Comparison of ENCODE assay signal across 18 mouse cellular contexts in genomic region chr16:92524651-92525050, GRCm38 (mm10). TPM values are rescaled to one million over a fixed set of nuclear protein-coding genes. Genes with fewer than 3 reads are reported as not detected.
"Had no signal": no experiment of that assay in that cellular context is flagged by ENCODE, and none has a peak within 500 bp of the region (broad histone marks: within the 10 kb centered on the region; RNA-seq: fewer than 3 reads in every experiment).

No protein-coding gene starts in this region.

- H3K9ac ChIP-seq: limb, embryonic 15.5 days; liver, embryonic 12.5 days; lung, embryonic 14.5 days; neural tube, embryonic 12.5 days had no signal

- ATAC-seq: intestine, postnatal 0 days; liver, embryonic 12.5 days had no signal

- H3K4me1 ChIP-seq: limb, embryonic 15.5 days; neural tube, embryonic 12.5 days had no signal

- DNase-seq: kidney, adult 8-10 months; kidney, postnatal 36 days; layer of hippocampus, adult 9-11 months; layer of hippocampus, postnatal 36 days; lung, embryonic 14.5 days; lung, postnatal 10 days; lung, postnatal 4 days; midbrain, embryonic 14.5 days; retina, postnatal 1 day; thymus, adult 18-20 months; thymus, postnatal 14 days had no signal

- H3K4me2 ChIP-seq: limb, embryonic 15.5 days; liver, embryonic 12.5 days; lung, embryonic 14.5 days; neural tube, embryonic 12.5 days had no signal

- H3K4me3 ChIP-seq: limb, embryonic 15.5 days; liver, embryonic 12.5 days; midbrain, embryonic 10.5 days; neural tube, embryonic 12.5 days had no signal

- H3K36me3 ChIP-seq: limb, embryonic 15.5 days; liver, embryonic 12.5 days; midbrain, embryonic 10.5 days; neural tube, embryonic 12.5 days had no signal

- H3K9me3 ChIP-seq: limb, embryonic 15.5 days had no signal

- H3K27ac ChIP-seq: limb, embryonic 15.5 days; liver, embryonic 12.5 days; midbrain, embryonic 10.5 days; neural tube, embryonic 12.5 days had no signal

RNA-seq across cellular contexts. Expression of gene Clic6, which starts 39.1 kb away (rescaled TPM):
- total RNA-seq: megakaryocyte, adult 5-6 weeks; neutrophil, adult 5-6 weeks had no signal
